Mouse (Mus musculus): ENCODE measurements at regions not wholly inside any gene's neighbourhood (a gene's known extent, or its start where the extent isn't known, plus 50 kb on each side); places are given as distances from the start of the nearest gene placed in this dataset.
"Not testable (repeated sequence)": the region's sequence is repeated elsewhere in the genome, so short reads cannot be mapped to it uniquely, and the experiment has no call there.

DNA sequence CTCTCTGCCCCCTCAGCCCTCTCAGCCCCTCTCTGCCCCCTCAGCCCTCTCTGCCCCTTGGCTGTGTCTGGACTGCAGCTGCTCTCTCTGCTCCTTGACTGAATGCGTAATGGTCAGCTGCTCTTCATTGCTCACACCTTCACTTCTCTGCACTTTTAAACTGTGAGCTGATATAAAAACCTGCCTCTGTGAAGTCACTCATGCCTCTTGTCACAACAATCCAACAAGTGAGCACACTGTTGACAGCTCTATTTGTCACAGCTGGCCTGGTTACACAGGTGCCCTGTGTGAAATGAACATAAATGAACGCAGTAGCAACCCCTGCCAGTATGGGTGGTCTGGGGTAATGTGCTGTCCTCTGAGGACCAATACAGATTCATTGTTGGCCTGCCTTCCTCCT, 109.2 kb downstream of the Arrdc3 start:
- Histone ChIP-seq H3K4me1 (ENCODE audit: control insufficient read depth, insufficient read depth, low read length) (peaks cover 6% of the 10 kb centered on the region), H3K4me3 (replicated peaks; ENCODE audit: extremely low read depth, low read depth, low read length) (no peak overlapping the region)
- TF ChIP-seq CTCF (IDR thresholded peaks at IDR 0.05; ENCODE audit: insufficient read depth, low read length) (no peak), POLR2A (IDR thresholded peaks at IDR 0.05; ENCODE audit: borderline replicate concordance, extremely low read depth, low read depth, low read length) (no peak)
- 73% methylated on average over 2 of the region's 2 CpGs for WGBS
- no peak for DNase-seq

DNA sequence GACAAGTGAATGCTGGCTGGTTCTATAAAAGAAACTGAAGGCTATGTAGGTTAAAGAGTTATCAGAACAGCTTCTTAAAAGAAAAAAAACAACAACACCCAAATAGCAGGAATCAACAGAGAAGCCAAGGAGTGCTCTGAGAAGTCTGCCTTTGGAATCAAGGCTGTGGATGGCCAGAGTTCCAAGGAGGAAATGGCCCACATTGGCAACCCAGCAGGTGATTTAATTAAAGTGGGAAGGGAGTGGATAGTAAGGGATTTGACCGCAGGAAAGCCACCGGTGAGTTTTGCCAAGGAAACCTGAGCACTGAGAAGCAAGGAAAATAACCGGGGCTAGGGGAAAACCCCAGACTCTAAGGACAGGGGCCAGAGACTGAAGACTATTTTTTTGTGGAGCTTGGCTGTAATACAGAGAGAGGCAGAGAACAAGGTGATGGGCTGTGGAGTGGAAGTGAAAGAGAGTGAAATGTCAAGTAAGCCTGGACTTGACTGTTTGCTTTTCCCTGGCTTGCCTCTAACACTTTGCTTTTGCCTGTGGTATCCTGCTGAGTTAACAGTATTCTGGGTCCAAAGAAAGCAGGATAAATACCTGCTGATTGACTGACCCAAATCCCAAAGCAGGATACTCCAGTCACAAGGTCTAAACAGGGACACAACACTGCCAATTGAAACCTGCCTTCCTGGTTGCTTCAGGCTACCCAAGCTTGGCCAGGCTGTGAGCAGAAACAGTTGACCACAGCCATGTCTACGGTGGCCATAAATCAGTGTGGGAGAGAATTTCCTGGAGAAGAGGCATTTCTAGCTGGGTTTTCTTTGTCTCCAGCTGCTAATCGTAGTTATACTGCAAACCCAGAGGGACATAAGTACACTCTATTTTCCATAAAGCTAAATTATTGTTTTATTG, 125.9 kb downstream of the Arrdc3 start:
- H3K4me1 ChIP-seq (ENCODE audit: control insufficient read depth, insufficient read depth, low read length), result no peaks in the 10 kb centered on the region
- no peak for DNase-seq
- TF ChIP-seq CTCF (IDR thresholded peaks at IDR 0.05; ENCODE audit: insufficient read depth, low read length) (no peak), POLR2A (IDR thresholded peaks at IDR 0.05; ENCODE audit: borderline replicate concordance, extremely low read depth, low read depth, low read length) (no peak)
- 48% methylated on average over 5 of the region's 5 CpGs for WGBS
- H3K4me3 ChIP-seq (replicated peaks; ENCODE audit: extremely low read depth, low read depth, low read length), result no peak overlapping the region

- Histone ChIP-seq H3K4me3 (replicated peaks; ENCODE audit: extremely low read depth, low read depth, low read length) (no peak overlapping the region), H3K4me1 (ENCODE audit: control insufficient read depth, insufficient read depth, low read length) (no peaks in the 10 kb centered on the region)
- 62% methylated on average over 1 of the region's 1 CpGs for WGBS
- TF ChIP-seq POLR2A (IDR thresholded peaks at IDR 0.05; ENCODE audit: borderline replicate concordance, extremely low read depth, low read depth, low read length), result no peak
- TF ChIP-seq CTCF (IDR thresholded peaks at IDR 0.05; ENCODE audit: insufficient read depth, low read length), result no peak
- no peak for DNase-seq
These were observed 130.8 kb downstream of the Arrdc3 start for GRCm38 (mm10) chr13:81013953-81014352.

DNA sequence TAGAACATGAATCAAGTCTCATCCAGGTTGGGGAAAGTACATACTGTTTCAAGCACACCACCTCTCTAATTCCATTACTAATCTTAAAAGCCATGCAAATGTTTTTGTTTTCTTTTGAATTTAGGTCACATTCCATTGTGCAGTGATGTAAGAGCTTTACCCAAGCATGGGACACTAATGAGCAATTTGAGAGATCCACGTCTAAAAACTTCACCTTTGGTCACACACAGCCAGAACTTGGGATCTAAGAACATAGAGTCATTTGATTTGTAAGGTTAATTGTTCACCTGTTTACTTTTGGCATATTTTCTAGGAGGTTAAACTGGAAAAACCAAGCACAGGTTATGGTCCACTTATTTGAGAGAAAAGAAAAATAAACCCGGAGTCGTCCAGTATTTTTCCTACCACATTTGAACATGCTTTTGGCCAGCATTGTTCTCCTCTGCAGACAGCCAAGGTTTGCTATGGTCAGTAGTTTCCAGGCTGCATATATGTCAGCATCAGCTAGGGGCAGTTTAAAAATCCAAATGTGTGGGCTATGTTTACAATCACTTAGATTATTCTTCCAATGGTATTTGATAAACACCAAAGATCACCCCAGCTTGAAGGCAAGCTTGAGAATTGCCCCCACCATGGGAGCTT, 137.0 kb downstream of the Arrdc3 start:
- DNase-seq, result no peak
- H3K4me1 ChIP-seq (ENCODE audit: control insufficient read depth, insufficient read depth, low read length), result no peaks in the 10 kb centered on the region; the same call in 1 of the 2 replicates
- 54% methylated on average over 3 of the region's 3 CpGs for WGBS
- TF ChIP-seq POLR2A (IDR thresholded peaks at IDR 0.05; ENCODE audit: borderline replicate concordance, extremely low read depth, low read depth, low read length) (no peak), CTCF (IDR thresholded peaks at IDR 0.05; ENCODE audit: insufficient read depth, low read length) (no peak)
- no peak overlapping the region for H3K4me3 ChIP-seq (replicated peaks; ENCODE audit: extremely low read depth, low read depth, low read length)

DNA sequence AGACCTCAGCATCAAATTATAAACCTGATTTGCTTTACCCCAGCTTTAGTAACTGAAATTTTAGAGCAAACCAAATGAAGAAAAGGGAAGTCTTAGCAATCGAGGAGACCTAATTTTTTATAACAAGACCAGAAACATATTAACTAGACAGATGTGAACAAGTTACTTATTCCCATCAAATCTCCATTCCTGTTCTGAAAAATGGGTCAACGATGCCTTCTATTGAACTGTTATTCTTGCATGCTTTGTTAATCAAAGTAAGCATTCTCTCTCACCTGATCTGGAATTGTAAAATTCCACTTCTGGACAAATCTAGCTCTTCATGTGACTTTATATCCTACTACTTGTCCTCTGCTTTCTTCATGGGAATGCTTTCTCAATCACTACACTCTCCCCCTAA, 137.6 kb downstream of the Arrdc3 start:
- DNase-seq, result no peak
- WGBS, result 83% methylated on average over 2 of the region's 2 CpGs
- TF ChIP-seq POLR2A (IDR thresholded peaks at IDR 0.05; ENCODE audit: borderline replicate concordance, extremely low read depth, low read depth, low read length) (no peak), CTCF (IDR thresholded peaks at IDR 0.05; ENCODE audit: insufficient read depth, low read length) (no peak)
- Histone ChIP-seq H3K4me3 (replicated peaks; ENCODE audit: extremely low read depth, low read depth, low read length) (no peak overlapping the region), H3K4me1 (ENCODE audit: control insufficient read depth, insufficient read depth, low read length) (no peaks in the 10 kb centered on the region; the same call in 1 of the 2 replicates)

DNA sequence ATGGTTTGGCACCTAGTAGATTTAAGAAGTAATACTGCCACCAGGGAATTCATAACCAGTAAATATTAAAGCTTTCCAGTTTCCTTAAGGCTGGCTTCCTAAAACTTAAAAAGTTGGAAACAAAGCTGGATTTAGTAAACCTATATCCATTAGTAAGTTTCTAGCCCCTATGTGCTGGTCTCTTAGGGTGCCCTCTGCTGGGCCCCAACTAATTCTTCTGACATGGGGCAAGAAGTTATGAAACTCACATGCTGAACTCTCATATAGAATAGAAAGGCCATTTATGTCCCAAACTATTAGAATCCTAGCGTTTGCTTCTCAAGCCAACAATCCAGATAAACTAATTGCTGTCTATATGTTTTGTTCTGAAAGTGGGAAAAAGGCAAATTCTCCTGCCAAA, 139.2 kb downstream of the Arrdc3 start:
- TF ChIP-seq CTCF (IDR thresholded peaks at IDR 0.05; ENCODE audit: insufficient read depth, low read length) (no peak), POLR2A (IDR thresholded peaks at IDR 0.05; ENCODE audit: borderline replicate concordance, extremely low read depth, low read depth, low read length) (no peak)
- H3K4me1 ChIP-seq (ENCODE audit: control insufficient read depth, insufficient read depth, low read length), result no peaks in the 10 kb centered on the region; the same call in 1 of the 2 replicates
- WGBS, result 78% methylated on average over 1 of the region's 1 CpGs
- H3K4me3 ChIP-seq (replicated peaks; ENCODE audit: extremely low read depth, low read depth, low read length), result no peak overlapping the region
- DNase-seq, result no peak

GRCm38 (mm10) chr13:81025241-81025760, 142.1 kb downstream of the Arrdc3 start:
- not testable (repeated sequence) for H3K4me3 ChIP-seq (replicated peaks; ENCODE audit: extremely low read depth, low read depth, low read length); H3K4me1 ChIP-seq (ENCODE audit: control insufficient read depth, insufficient read depth, low read length); DNase-seq
- WGBS, result 94% methylated on average over 14 of the region's 14 CpGs

DNA sequence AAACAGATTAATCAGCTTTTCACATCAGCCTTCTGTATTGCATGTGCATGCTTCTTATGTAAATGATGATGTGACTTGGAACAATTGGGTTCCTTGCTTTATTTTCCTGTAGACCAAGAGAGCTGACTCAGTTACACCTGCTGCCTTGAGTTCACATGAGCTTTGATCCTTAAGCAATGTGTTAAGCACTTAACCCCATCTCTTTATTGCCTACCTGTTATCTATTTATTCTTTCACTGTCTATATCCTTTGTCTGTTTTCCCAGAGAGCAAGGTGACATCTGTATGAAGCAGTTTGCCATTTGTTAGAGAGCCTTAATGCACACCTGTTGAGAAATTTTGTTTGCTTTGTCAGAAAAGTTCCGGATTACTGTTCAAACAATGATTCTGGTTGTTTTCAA, 154.1 kb downstream of the Arrdc3 start:
- Histone ChIP-seq H3K4me3 (replicated peaks; ENCODE audit: extremely low read depth, low read depth, low read length) (no peak overlapping the region), H3K4me1 (ENCODE audit: control insufficient read depth, insufficient read depth, low read length) (no peaks in the 10 kb centered on the region)
- TF ChIP-seq POLR2A (IDR thresholded peaks at IDR 0.05; ENCODE audit: borderline replicate concordance, extremely low read depth, low read depth, low read length) (no peak), CTCF (IDR thresholded peaks at IDR 0.05; ENCODE audit: insufficient read depth, low read length) (no peak)
- 73% methylated on average over 1 of the region's 1 CpGs for WGBS
- DNase-seq, result no peak

DNA sequence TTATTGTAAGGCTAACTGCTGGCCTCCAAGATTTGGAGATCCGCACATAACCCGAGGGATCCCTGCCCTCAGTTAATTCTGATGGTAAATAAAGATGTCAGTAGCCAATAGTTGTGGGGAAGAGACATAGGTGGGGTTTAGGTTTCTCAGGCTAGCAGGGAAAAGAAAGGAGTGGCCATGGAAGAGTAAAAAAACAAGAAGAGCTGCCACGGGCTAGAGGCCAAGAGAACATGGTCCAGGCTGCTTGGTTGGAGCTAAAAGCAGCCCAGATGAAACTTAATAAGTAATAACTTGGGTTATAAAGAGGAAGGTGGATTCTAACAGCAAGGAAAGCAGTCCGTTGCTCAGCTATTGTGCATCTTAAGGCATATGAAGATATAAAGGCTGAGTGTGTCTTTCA, 155.6 kb downstream of the Arrdc3 start:
- WGBS, result 82% methylated on average over 4 of the region's 4 CpGs
- Histone ChIP-seq H3K4me3 (replicated peaks; ENCODE audit: extremely low read depth, low read depth, low read length) (no peak overlapping the region), H3K4me1 (ENCODE audit: control insufficient read depth, insufficient read depth, low read length) (no peaks in the 10 kb centered on the region)
- no peak for DNase-seq
- no peak for TF ChIP-seq CTCF (IDR thresholded peaks at IDR 0.05; ENCODE audit: insufficient read depth, low read length)

DNA sequence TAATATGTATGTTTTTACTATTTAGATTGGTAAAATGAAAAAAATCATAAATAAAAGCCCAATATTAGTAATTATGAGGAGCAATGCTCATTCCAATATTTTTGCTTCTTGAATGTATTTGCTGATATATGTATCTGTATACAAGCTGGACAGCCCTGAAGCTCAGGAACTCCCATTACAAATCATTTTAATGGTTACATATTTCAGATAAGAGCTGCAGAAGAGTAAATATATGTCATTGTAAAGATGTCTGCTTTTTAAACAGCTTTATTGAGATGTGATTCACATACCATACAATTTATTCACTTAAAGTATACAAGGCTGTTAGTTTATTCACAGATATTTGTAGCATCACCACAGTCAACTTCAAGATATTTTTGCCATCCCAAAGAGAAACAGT, 157.3 kb downstream of the Arrdc3 start:
- no peak for DNase-seq
- no peak for TF ChIP-seq CTCF (IDR thresholded peaks at IDR 0.05; ENCODE audit: insufficient read depth, low read length)
- no peak for TF ChIP-seq POLR2A (IDR thresholded peaks at IDR 0.05; ENCODE audit: borderline replicate concordance, extremely low read depth, low read depth, low read length)
- H3K4me3 ChIP-seq (replicated peaks; ENCODE audit: extremely low read depth, low read depth, low read length), result no peak overlapping the region
- no peaks in the 10 kb centered on the region for H3K4me1 ChIP-seq (ENCODE audit: control insufficient read depth, insufficient read depth, low read length)
